Mouse (Mus musculus) CD4-positive, CD25-positive, alpha-beta regulatory T cell, adult 9 weeks (primary cell): Measurements from ENCODE around the gene Lhpp. TPM values are rescaled to one million over a fixed set of nuclear protein-coding genes. Genes with fewer than 3 reads are reported as not detected.

Experiments used
- polyA plus RNA-seq: library from polyadenylated mRNA; unstranded; fragments of 100-300 nt; shearing (Covaris generic); gene quantifications from one replicate; pipeline ENCODE4 v1.2.1, GENCODE M21; 2017

The Lhpp gene
- 3.9 TPM for polyA plus RNA-seq

GRCm38 (mm10) chr7:132610468-132611318 lies at the start of gene Lhpp:
Gene Lhpp (plus strand): TSS chr7:132610638.

GRCm38 (mm10) chr7:132576116-132576650 lies 34.3 kb upstream of the Lhpp start, which contains the start of gene Oat:
Gene Oat (minus strand): TSS chr7:132576398.

GRCm38 (mm10) chr7:132599071-132599975 lies 11.1 kb upstream of the Lhpp start, which contains the start of gene Nkx1-2:
Gene Nkx1-2 (minus strand): TSS chr7:132599637.

Other genes with a start within 250 kb of the Lhpp start
- 98.8 TPM for gene Oat, start 34.2 kb upstream of the Lhpp start, polyA plus RNA-seq
- not detected for gene Nkx1-2, start 11.0 kb upstream of the Lhpp start, polyA plus RNA-seq
- 99.3 TPM for gene Fam53b, start 203.2 kb downstream of the Lhpp start, polyA plus RNA-seq
- gene Eef1akmt2, start 242.0 kb downstream of the Lhpp start, polyA plus RNA-seq = 55.0 TPM
- gene Abraxas2, start 248.6 kb downstream of the Lhpp start, polyA plus RNA-seq = 38.1 TPM